Mouse (Mus musculus): ENCODE measurements around the gene AC129217.1. TPM values are rescaled to one million over a fixed set of nuclear protein-coding genes. Genes with fewer than 3 reads are reported as not detected.

The AC129217.1 gene
- total and polyA plus RNA-seq, 2 experiments from 2014 or later: not detected

GRCm38 (mm10) chr19:8839103-8839907, 9.7 kb downstream of the AC129217.1 start, which contains the start of gene Gng3:
TSS of gene Gng3 (minus strand) at chr19:8839194.
- Histone ChIP-seq H3K9ac (peak within 1 kb of the TSS; percentile 97), H3K4me2 (ENCODE audit: low read depth) (peak within 1 kb of the TSS; percentile 84), H3K4me3 (ENCODE audit: low read depth, low read length) (peak within 1 kb of the TSS; percentile 72), H3K36me3 (ENCODE audit: insufficient read depth) (peaks cover 21% of the 10 kb centered on the region), H3K4me1 (ENCODE audit: insufficient read depth) (peaks cover 5% of the 10 kb centered on the region), H3K27ac (ENCODE audit: low read depth, low read length) (peak within 1 kb of the TSS; percentile 98), H3K9me3 (ENCODE audit: low read length) (no peaks in the 10 kb centered on the region), H3K27me3 (ENCODE audit: insufficient read depth, low read length) (no peaks in the 10 kb centered on the region)
- DNase-seq (peak; percentile 91), ATAC-seq (peak; percentile 76)
- WGBS: 23% methylated on average over 11 of the region's 11 CpGs
- no peak for TF ChIP-seq CTCF (IDR thresholded peaks at IDR 0.05; ENCODE audit: low read depth)

- Histone ChIP-seq H3K4me3 (ENCODE audit: low read depth, low read length) (peak overlapping the region; percentile 72), H3K9ac (peak overlapping the region; percentile 97), H3K4me1 (ENCODE audit: insufficient read depth) (peaks cover 5% of the 10 kb centered on the region), H3K27ac (ENCODE audit: low read depth, low read length) (peak overlapping the region; percentile 98), H3K36me3 (ENCODE audit: insufficient read depth) (peaks cover 17% of the 10 kb centered on the region), H3K27me3 (ENCODE audit: insufficient read depth, low read length) (no peaks in the 10 kb centered on the region), H3K4me2 (ENCODE audit: low read depth) (peak overlapping the region; percentile 84), H3K9me3 (ENCODE audit: low read length) (no peaks in the 10 kb centered on the region)
- WGBS: 8% methylated on average over 29 of the region's 29 CpGs
- ATAC-seq: no peak
- no peak for TF ChIP-seq CTCF (IDR thresholded peaks at IDR 0.05; ENCODE audit: low read depth)
- peak; percentile 64 for DNase-seq
These were observed 10.6 kb downstream of the AC129217.1 start for GRCm38 (mm10) chr19:8839908-8840791.

- Histone ChIP-seq H3K9ac (peak overlapping the region; percentile 97), H3K27me3 (ENCODE audit: insufficient read depth, low read length) (no peaks in the 10 kb centered on the region), H3K4me1 (ENCODE audit: insufficient read depth) (peaks cover 5% of the 10 kb centered on the region), H3K4me3 (ENCODE audit: low read depth, low read length) (peak overlapping the region; percentile 72), H3K9me3 (ENCODE audit: low read length) (no peaks in the 10 kb centered on the region), H3K4me2 (ENCODE audit: low read depth) (peak overlapping the region; percentile 84), H3K27ac (ENCODE audit: low read depth, low read length) (peak overlapping the region; percentile 29; the same call in 1 of the 2 replicates), H3K36me3 (ENCODE audit: insufficient read depth) (peaks cover 22% of the 10 kb centered on the region)
- no peak for ATAC-seq
- WGBS: 91% methylated on average over 7 of the region's 7 CpGs
- TF ChIP-seq CTCF (IDR thresholded peaks at IDR 0.05; ENCODE audit: low read depth): no peak
- no peak for DNase-seq
These were observed 11.4 kb downstream of the AC129217.1 start for GRCm38 (mm10) chr19:8841012-8841411.

GRCm38 (mm10) chr19:8842961-8843360, 13.4 kb downstream of the AC129217.1 start:
- no peak for TF ChIP-seq CTCF (IDR thresholded peaks at IDR 0.05; ENCODE audit: low read depth)
- Histone ChIP-seq H3K9ac (no peak overlapping the region), H3K4me2 (ENCODE audit: low read depth) (no peak overlapping the region), H3K27me3 (ENCODE audit: insufficient read depth, low read length) (no peaks in the 10 kb centered on the region), H3K4me1 (ENCODE audit: insufficient read depth) (peaks cover 5% of the 10 kb centered on the region), H3K4me3 (ENCODE audit: low read depth, low read length) (no peak overlapping the region), H3K36me3 (ENCODE audit: insufficient read depth) (peaks cover 42% of the 10 kb centered on the region), H3K27ac (ENCODE audit: low read depth, low read length) (no peak overlapping the region), H3K9me3 (ENCODE audit: low read length) (no peaks in the 10 kb centered on the region)
- DNase-seq (no peak), ATAC-seq (no peak)
- 89% methylated on average over 6 of the region's 6 CpGs for WGBS

- 62% methylated on average over 5 of the region's 5 CpGs for WGBS
These were observed 15.0 kb downstream of the AC129217.1 start for GRCm38 (mm10) chr19:8844371-8845129.

GRCm38 (mm10) chr19:8848356-8848755, 18.8 kb downstream of the AC129217.1 start:
- H3K27me3 ChIP-seq (ENCODE audit: insufficient read depth, low read length): no peaks in the 10 kb centered on the region
- no peak overlapping the region for H3K4me2 ChIP-seq (ENCODE audit: low read depth)
- no peak for TF ChIP-seq CTCF (IDR thresholded peaks at IDR 0.05; ENCODE audit: low read depth)
- ATAC-seq: no peak
- no peak overlapping the region for H3K4me3 ChIP-seq (ENCODE audit: low read depth, low read length)
- no peak overlapping the region for H3K27ac ChIP-seq (ENCODE audit: low read depth, low read length)
- H3K36me3 ChIP-seq (ENCODE audit: insufficient read depth): peaks cover 37% of the 10 kb centered on the region
- H3K9me3 ChIP-seq (ENCODE audit: low read length): no peaks in the 10 kb centered on the region
- no peak for DNase-seq
- no peaks in the 10 kb centered on the region for H3K4me1 ChIP-seq (ENCODE audit: insufficient read depth)
- H3K9ac ChIP-seq: no peak overlapping the region
- 87% methylated on average over 5 of the region's 5 CpGs for WGBS

More at GRCm38 (mm10) chr19:8844371-8845129, 15.0 kb downstream of the AC129217.1 start:
- Histone ChIP-seq H3K4me1 (ENCODE audit: insufficient read depth) (peaks cover 5% of the 10 kb centered on the region), H3K4me2 (ENCODE audit: low read depth) (no peak overlapping the region), H3K4me3 (ENCODE audit: low read depth, low read length) (no peak overlapping the region), H3K27ac (ENCODE audit: low read depth, low read length) (no peak overlapping the region), H3K27me3 (ENCODE audit: insufficient read depth, low read length) (no peaks in the 10 kb centered on the region), H3K36me3 (ENCODE audit: insufficient read depth) (peaks cover 54% of the 10 kb centered on the region), H3K9me3 (ENCODE audit: low read length) (no peaks in the 10 kb centered on the region), H3K9ac (no peak overlapping the region)
- TF ChIP-seq CTCF (IDR thresholded peaks at IDR 0.05; ENCODE audit: low read depth): peak; percentile 80
- no peak for ATAC-seq
- DNase-seq: peak; percentile 86

All from forebrain, postnatal 0 days (tissue).